19 mouse cellular contexts compared by ENCODE assay signal in the genomic region with DNA sequence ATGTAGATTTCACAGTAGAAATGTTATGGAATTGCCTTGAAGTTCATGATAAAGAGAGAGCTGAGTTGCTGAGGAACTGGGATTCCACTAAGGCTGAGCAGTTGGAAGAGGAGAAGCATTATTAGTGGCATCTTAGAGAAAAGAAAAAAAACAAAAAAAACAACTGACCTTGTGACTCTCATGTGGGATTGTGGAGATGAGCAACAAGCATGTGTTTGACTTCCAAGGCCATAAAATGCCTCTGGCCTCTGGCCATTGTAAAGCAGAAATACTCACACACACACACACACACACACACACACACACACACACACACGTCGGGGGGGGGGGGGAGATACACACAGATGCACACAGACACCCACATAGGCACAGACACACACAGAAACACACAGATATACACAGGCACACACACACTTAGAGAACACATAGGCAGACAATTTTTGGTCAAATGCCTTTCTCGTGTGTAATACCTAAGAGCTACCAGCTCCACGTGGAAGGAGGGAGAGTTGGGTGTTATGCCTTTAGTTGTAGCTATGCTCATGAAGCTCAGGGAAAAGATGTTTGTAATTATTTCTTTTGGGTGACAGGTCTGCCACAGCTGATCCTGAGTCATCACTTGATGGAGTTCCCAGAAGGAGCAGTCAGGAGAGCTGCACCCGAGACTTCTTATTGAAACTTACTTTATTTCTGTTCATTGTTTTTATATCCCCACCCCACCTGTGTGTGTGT. TPM values are rescaled to one million over a fixed set of nuclear protein-coding genes. Genes with fewer than 3 reads are reported as not detected.
DNase-seq lines count a peak whose midpoint lies in the region; ATAC-seq and TF ChIP-seq lines count a peak whose summit lies in the region.
"Had no signal": no experiment of that assay in that cellular context is flagged by ENCODE, and none has a peak within 500 bp of the region (broad histone marks: within the 10 kb centered on the region; RNA-seq: fewer than 3 reads in every experiment).

No protein-coding gene starts in this region.

- no peaks in the 10 kb centered on the region for H3K27me3 ChIP-seq in intestine, postnatal 0 days (replicated peaks; ENCODE audit: control insufficient read depth, insufficient read depth, low read length)
- H3K27me3 ChIP-seq: embryonic facial prominence, embryonic 13.5 days had no signal

- H3K9me3 ChIP-seq in intestine, postnatal 0 days (ENCODE audit: control insufficient read depth) = no peaks in the 10 kb centered on the region
- H3K9me3 ChIP-seq: embryonic facial prominence, embryonic 13.5 days; limb, embryonic 10.5 days had no signal

- TF ChIP-seq CTCF in intestine, postnatal 0 days (IDR thresholded peaks at IDR 0.05; ENCODE audit: low read depth) = no peak

- 44% methylated on average over 3 of the region's 5 CpGs for WGBS in intestine, postnatal 0 days

- no peak overlapping the region for H3K4me2 ChIP-seq in intestine, postnatal 0 days (replicated peaks; ENCODE audit: low read depth)
- H3K4me2 ChIP-seq: embryonic facial prominence, embryonic 13.5 days had no signal

- no peaks in the 10 kb centered on the region for H3K4me1 ChIP-seq in intestine, postnatal 0 days (replicated peaks; ENCODE audit: control insufficient read depth, insufficient read depth, low read length)
- H3K4me1 ChIP-seq: embryonic facial prominence, embryonic 13.5 days had no signal

- DNase-seq in 3134 (ENCODE audit: extremely low read depth, insufficient read length, low spot score) (peak; percentile 53), 3T3-L1 (ENCODE audit: low read depth, low spot score) (peak; percentile 95)
- peak; percentile 6 for DNase-seq in adrenal gland, postnatal 10 days
- DNase-seq in layer of hippocampus, adult 8-10 months (ENCODE audit: low spot score in 2 of 2) = no peak
- no peak for DNase-seq in thymus, postnatal 25 days
- DNase-seq: cerebellum, adult 9-10 months; kidney, adult 2 months; kidney, postnatal 25 days; lung, adult 18-20 months; lung, postnatal 14 days; right cerebral cortex, postnatal 25 days had no signal

- H3K36me3 ChIP-seq in intestine, postnatal 0 days (ENCODE audit: control insufficient read depth, insufficient read depth) = no peaks in the 10 kb centered on the region
- H3K36me3 ChIP-seq: embryonic facial prominence, embryonic 13.5 days; limb, embryonic 10.5 days had no signal

- no peak overlapping the region for H3K4me3 ChIP-seq in intestine, postnatal 0 days (ENCODE audit: low read depth, low read length)
- H3K4me3 ChIP-seq: embryonic facial prominence, embryonic 13.5 days; left cerebral cortex, adult 2 months; limb, embryonic 10.5 days had no signal

- H3K27ac ChIP-seq in intestine, postnatal 0 days (ENCODE audit: low read depth, low read length) = no peak overlapping the region
- H3K27ac ChIP-seq: embryonic facial prominence, embryonic 13.5 days; left cerebral cortex, adult 2 months; limb, embryonic 10.5 days had no signal

- ATAC-seq in intestine, postnatal 0 days = 0 out of 2 replicates have a peak, but pooled peaks have one; percentile 25
- ATAC-seq in megakaryocyte progenitor cell, adult 5-6 weeks (replicated peaks; ENCODE audit: poor library complexity) = no peak
- ATAC-seq: CD4-positive, CD25-positive, alpha-beta regulatory T cell, adult 4 months; hindbrain, embryonic 16.5 days; midbrain, embryonic 16.5 days had no signal

- no peak overlapping the region for H3K9ac ChIP-seq in intestine, postnatal 0 days (ENCODE audit: low read depth, low read length)
- H3K9ac ChIP-seq: embryonic facial prominence, embryonic 13.5 days had no signal

RNA-seq across cellular contexts. Expression of a gene that starts 52.4 kb away (rescaled TPM):
- 10 to 100 TPM; 41.0 to 45.5 TPM for total RNA-seq in adrenal gland, postnatal 10 days (2021)
- 36.2 and 37.4 TPM in 2 replicates for polyA plus RNA-seq in intestine, postnatal 0 days (2015; fragmentation: Nextera tagmentation; extraction: Ambion mirVana)
- 10 to 100 TPM; 24.2 to 30.2 (median 28.3) TPM for total RNA-seq in layer of hippocampus, adult 8-10 months (2022)
- 10.4 and 11.1 TPM in 2 replicates for total RNA-seq in megakaryocyte progenitor cell, adult 5-6 weeks (2015)
- 8.9 and 14.0 TPM in 2 replicates for total RNA-seq in megakaryocyte progenitor cell, adult 5-6 weeks (2017)

Comparison
In these comparisons a context has a peak if more than half of its experiments do, and no peak if none do; other contexts are left out.
1. DNase-seq: peak in 3134 (single experiment), 3T3-L1 (single experiment) and adrenal gland, postnatal 10 days (single experiment); none in layer of hippocampus, adult 8-10 months (0 of 2) and thymus, postnatal 25 days (single experiment).